Mouse (Mus musculus) lung, adult 2 months (tissue): ENCODE measurements at regions not wholly inside any gene's neighbourhood (a gene's known extent, or its start where the extent isn't known, plus 50 kb on each side); places are given as distances from the start of the nearest gene placed in this dataset.

ENCODE experiments used
- CTCF ChIP-seq: fragments of 200-500 bp; IDR thresholded peaks from 2 replicates; pipeline ENCODE4 v1.5.1; 2011; ENCODE audit warnings: mild to moderate bottlenecking, low read length, control low read depth; ENCODE audit not compliant: insufficient read depth
- POLR2A ChIP-seq: fragments of 200-500 bp; IDR thresholded peaks from 2 replicates; pipeline ENCODE4 v1.6.1; 2011; ENCODE audit warnings: low read depth, mild to moderate bottlenecking, control low read depth, low read length, borderline replicate concordance; ENCODE audit errors: extremely low read depth

- TF ChIP-seq POLR2A (no peak), CTCF (no peak)
Observed at GRCm38 (mm10) chr13:82005929-82006726, 223.3 kb downstream of the Cetn3 start.
